Mouse (Mus musculus): ENCODE data around the gene Dnpep. TPM values are rescaled to one million over a fixed set of nuclear protein-coding genes. Genes with fewer than 3 reads are reported as not detected.

The Dnpep gene
- polyA plus RNA-seq, 2 experiments, result 35.6 to 43.4 TPM

- Histone ChIP-seq H3K27me3 (ENCODE audit: control insufficient read depth, insufficient read depth, low read length) (peaks cover 3% of the 10 kb centered on the region; the same call in 1 of the 2 replicates), H3K9ac (replicated peaks) (no peak overlapping the region), H3K27ac (no peak overlapping the region), H3K4me1 (replicated peaks; ENCODE audit: control insufficient read depth in 2 of 2, insufficient read depth in 2 of 2, low read length in 1 of 2) (no peaks in the 10 kb centered on the region), H3K36me3 (replicated peaks; ENCODE audit: control insufficient read depth, insufficient read depth, low read depth) (no peaks in the 10 kb centered on the region), H3K4me2 (ENCODE audit: low read depth) (no peak overlapping the region), H3K4me3 (ENCODE audit: insufficient read depth in 1 of 2, low read depth in 2 of 2, low read length in 2 of 2) (no peak overlapping the region), H3K9me3 (ENCODE audit: control insufficient read depth, low read length) (no peaks in the 10 kb centered on the region)
- no peak for ATAC-seq (ENCODE audit: insufficient read depth)
- WGBS (ENCODE audit: insufficient replicate concordance), result 8% methylated on average over 23 of the region's 23 CpGs
- peak in 1 of 3 experiments; percentile 17 for DNase-seq (ENCODE audit: low read depth in 3 of 3, low spot score in 3 of 3)
- TF ChIP-seq EP300 (IDR thresholded peaks at IDR 0.05; ENCODE audit: low read depth) (no peak), CTCF (IDR thresholded peaks at IDR 0.05; ENCODE audit: low read depth) (no peak)
These were observed 40.3 kb downstream of the Dnpep start for GRCm38 (mm10) chr1:75277195-75278188.

GRCm38 (mm10) chr1:75264091-75264880 is 53.5 kb downstream of the Dnpep start, which contains the start of gene Ptprn:
Gene Ptprn, minus strand, starts transcription at chr1:75264502.
- H3K4me1 ChIP-seq (replicated peaks; ENCODE audit: control insufficient read depth in 2 of 2, insufficient read depth in 2 of 2, low read length in 1 of 2), result no peaks in the 10 kb centered on the region
- H3K27ac ChIP-seq, result no peak within 1 kb of the TSS
- no peak within 1 kb of the TSS for H3K4me2 ChIP-seq (ENCODE audit: low read depth)
- no peak for DNase-seq (ENCODE audit: low read depth in 3 of 3, low spot score in 3 of 3)
- no peaks in the 10 kb centered on the region for H3K36me3 ChIP-seq (replicated peaks; ENCODE audit: control insufficient read depth, insufficient read depth, low read depth)
- no peak within 1 kb of the TSS for H3K4me3 ChIP-seq (ENCODE audit: insufficient read depth in 1 of 2, low read depth in 2 of 2, low read length in 2 of 2)
- no peaks in the 10 kb centered on the region for H3K9me3 ChIP-seq (ENCODE audit: control insufficient read depth, low read length)
- WGBS (ENCODE audit: insufficient replicate concordance), result 10% methylated on average over 32 of the region's 32 CpGs
- ATAC-seq (ENCODE audit: insufficient read depth), result no peak
- TF ChIP-seq CTCF (IDR thresholded peaks at IDR 0.05; ENCODE audit: low read depth) (no peak), EP300 (IDR thresholded peaks at IDR 0.05; ENCODE audit: low read depth) (no peak)
- H3K9ac ChIP-seq (replicated peaks), result no peak within 1 kb of the TSS
- peaks cover 28% of the 10 kb centered on the region for H3K27me3 ChIP-seq (ENCODE audit: control insufficient read depth, insufficient read depth, low read length)

- ATAC-seq (ENCODE audit: insufficient read depth), result no peak
- WGBS (ENCODE audit: insufficient replicate concordance), result 2% methylated on average over 40 of the region's 40 CpGs
- Histone ChIP-seq H3K9ac (replicated peaks) (no peak overlapping the region), H3K4me1 (replicated peaks; ENCODE audit: control insufficient read depth in 2 of 2, insufficient read depth in 2 of 2, low read length in 1 of 2) (no peaks in the 10 kb centered on the region), H3K4me2 (ENCODE audit: low read depth) (no peak overlapping the region), H3K4me3 (ENCODE audit: insufficient read depth in 1 of 2, low read depth in 2 of 2, low read length in 2 of 2) (no peak overlapping the region), H3K9me3 (ENCODE audit: control insufficient read depth, low read length) (no peaks in the 10 kb centered on the region), H3K36me3 (replicated peaks; ENCODE audit: control insufficient read depth, insufficient read depth, low read depth) (no peaks in the 10 kb centered on the region), H3K27ac (no peak overlapping the region), H3K27me3 (ENCODE audit: control insufficient read depth, insufficient read depth, low read length) (peaks cover 28% of the 10 kb centered on the region)
- DNase-seq (ENCODE audit: low read depth in 3 of 3, low spot score in 3 of 3), result peak; percentile 45 to 56 (median 53)
- no peak for TF ChIP-seq CTCF (IDR thresholded peaks at IDR 0.05; ENCODE audit: low read depth)
- TF ChIP-seq EP300 (IDR thresholded peaks at IDR 0.05; ENCODE audit: low read depth), result no peak
These were observed 54.5 kb downstream of the Dnpep start for GRCm38 (mm10) chr1:75262969-75263951.

- TF ChIP-seq CTCF (IDR thresholded peaks at IDR 0.05; ENCODE audit: low read depth) (no peak), EP300 (IDR thresholded peaks at IDR 0.05; ENCODE audit: low read depth) (no peak)
- Histone ChIP-seq H3K4me2 (ENCODE audit: low read depth) (no peak overlapping the region), H3K4me1 (replicated peaks; ENCODE audit: control insufficient read depth in 2 of 2, insufficient read depth in 2 of 2, low read length in 1 of 2) (no peaks in the 10 kb centered on the region), H3K27ac (no peak overlapping the region), H3K27me3 (ENCODE audit: control insufficient read depth, insufficient read depth, low read length) (peaks cover 27% of the 10 kb centered on the region), H3K36me3 (replicated peaks; ENCODE audit: control insufficient read depth, insufficient read depth, low read depth) (no peaks in the 10 kb centered on the region), H3K4me3 (ENCODE audit: insufficient read depth in 1 of 2, low read depth in 2 of 2, low read length in 2 of 2) (no peak overlapping the region), H3K9ac (replicated peaks) (no peak overlapping the region), H3K9me3 (ENCODE audit: control insufficient read depth, low read length) (no peaks in the 10 kb centered on the region)
- ATAC-seq (ENCODE audit: insufficient read depth), result no peak
- no peak for DNase-seq (ENCODE audit: low read depth in 3 of 3, low spot score in 3 of 3)
These were observed 56.5 kb downstream of the Dnpep start for GRCm38 (mm10) chr1:75261278-75261677.

Other genes starting within 250 kb of the Dnpep start
- 1.3 and 2.0 TPM in 2 replicates for gene Nhej1, start 192.8 kb downstream of the Dnpep start, polyA plus RNA-seq (2012; rRNA removed)
- gene Nhej1, start 192.8 kb downstream of the Dnpep start, polyA plus RNA-seq (2014; fragmentation: Nextera tagmentation; extraction: Ambion mirVana), result 5.2 and 7.2 TPM in 2 replicates
- 1.4 and 1.7 TPM in 2 replicates for gene Slc23a3, start 184.1 kb downstream of the Dnpep start, polyA plus RNA-seq (2012; rRNA removed)
- 1.2 TPM in 2 replicates for gene Slc23a3, start 184.1 kb downstream of the Dnpep start, polyA plus RNA-seq (2014; fragmentation: Nextera tagmentation; extraction: Ambion mirVana)
- 29.5 and 33.3 TPM in 2 replicates for gene Cnppd1, start 175.3 kb downstream of the Dnpep start, polyA plus RNA-seq (2012; rRNA removed)
- gene Cnppd1, start 175.3 kb downstream of the Dnpep start, polyA plus RNA-seq (2014; fragmentation: Nextera tagmentation; extraction: Ambion mirVana), result 31.1 and 41.0 TPM in 2 replicates
- 61.8 and 74.5 TPM in 2 replicates for gene Retreg2, start 175.2 kb downstream of the Dnpep start, polyA plus RNA-seq (2012; rRNA removed)
- 45.1 and 58.8 TPM in 2 replicates for gene Retreg2, start 175.2 kb downstream of the Dnpep start, polyA plus RNA-seq (2014; fragmentation: Nextera tagmentation; extraction: Ambion mirVana)
- 35.3 and 43.5 TPM in 2 replicates for gene Zfand2b, start 149.3 kb downstream of the Dnpep start, polyA plus RNA-seq (2012; rRNA removed)
- gene Zfand2b, start 149.3 kb downstream of the Dnpep start, polyA plus RNA-seq (2014; fragmentation: Nextera tagmentation; extraction: Ambion mirVana), result 40.6 and 41.6 TPM in 2 replicates
- gene Abcb6, start 137.6 kb downstream of the Dnpep start, polyA plus RNA-seq (2012; rRNA removed), result 31.4 and 41.4 TPM in 2 replicates
- gene Abcb6, start 137.6 kb downstream of the Dnpep start, polyA plus RNA-seq (2014; fragmentation: Nextera tagmentation; extraction: Ambion mirVana), result 48.9 and 58.5 TPM in 2 replicates
- 6.3 and 7.6 TPM in 2 replicates for gene Ankzf1, start 125.8 kb downstream of the Dnpep start, polyA plus RNA-seq (2012; rRNA removed)
- gene Ankzf1, start 125.8 kb downstream of the Dnpep start, polyA plus RNA-seq (2014; fragmentation: Nextera tagmentation; extraction: Ambion mirVana), result 4.8 and 7.2 TPM in 2 replicates
- gene Atg9a, start 125.8 kb downstream of the Dnpep start, polyA plus RNA-seq (2012; rRNA removed), result 17.4 and 23.6 TPM in 2 replicates
- 16.4 and 18.3 TPM in 2 replicates for gene Atg9a, start 125.8 kb downstream of the Dnpep start, polyA plus RNA-seq (2014; fragmentation: Nextera tagmentation; extraction: Ambion mirVana)
- 4.0 and 4.9 TPM in 2 replicates for gene Glb1l, start 107.2 kb downstream of the Dnpep start, polyA plus RNA-seq (2012; rRNA removed)
- gene Glb1l, start 107.2 kb downstream of the Dnpep start, polyA plus RNA-seq (2014; fragmentation: Nextera tagmentation; extraction: Ambion mirVana), result 3.2 and 4.3 TPM in 2 replicates
- 76.3 and 93.3 TPM in 2 replicates for gene Stk16, start 107.2 kb downstream of the Dnpep start, polyA plus RNA-seq (2012; rRNA removed)
- 61.8 and 66.1 TPM in 2 replicates for gene Stk16, start 107.2 kb downstream of the Dnpep start, polyA plus RNA-seq (2014; fragmentation: Nextera tagmentation; extraction: Ambion mirVana)
- gene Tuba4a, start 98.1 kb downstream of the Dnpep start, polyA plus RNA-seq (2012; rRNA removed), result 155 and 168 TPM in 2 replicates
- gene Tuba4a, start 98.1 kb downstream of the Dnpep start, polyA plus RNA-seq (2014; fragmentation: Nextera tagmentation; extraction: Ambion mirVana), result 346 and 362 TPM in 2 replicates
- gene A630095N17Rik, start 85.9 kb downstream of the Dnpep start, polyA plus RNA-seq (2012; rRNA removed), result not detected in 2 replicates
- 0.22 TPM in 1 of 2 replicates, not detected in the other for gene A630095N17Rik, start 85.9 kb downstream of the Dnpep start, polyA plus RNA-seq (2014; fragmentation: Nextera tagmentation; extraction: Ambion mirVana)
- 17.6 and 21.1 TPM in 2 replicates for gene Dnajb2, start 81.6 kb downstream of the Dnpep start, polyA plus RNA-seq (2012; rRNA removed)
- gene Dnajb2, start 81.6 kb downstream of the Dnpep start, polyA plus RNA-seq (2014; fragmentation: Nextera tagmentation; extraction: Ambion mirVana), result 11.1 and 12.5 TPM in 2 replicates
- 0.26 and 0.28 TPM in 2 replicates for gene Ptprn, start 53.5 kb downstream of the Dnpep start, polyA plus RNA-seq (2012; rRNA removed)
- 0.08 and 0.17 TPM in 2 replicates for gene Ptprn, start 53.5 kb downstream of the Dnpep start, polyA plus RNA-seq (2014; fragmentation: Nextera tagmentation; extraction: Ambion mirVana)
- gene Resp18, start 39.6 kb downstream of the Dnpep start, polyA plus RNA-seq (2012; rRNA removed), result not detected in 2 replicates
- gene Resp18, start 39.6 kb downstream of the Dnpep start, polyA plus RNA-seq (2014; fragmentation: Nextera tagmentation; extraction: Ambion mirVana), result not detected in 2 replicates
- 1.1 TPM in 2 replicates for gene Des, start 42.3 kb upstream of the Dnpep start, polyA plus RNA-seq (2012; rRNA removed)
- 1.4 and 2.1 TPM in 2 replicates for gene Des, start 42.3 kb upstream of the Dnpep start, polyA plus RNA-seq (2014; fragmentation: Nextera tagmentation; extraction: Ambion mirVana)
- gene Speg, start 57.3 kb upstream of the Dnpep start, polyA plus RNA-seq (2012; rRNA removed), result 8.4 and 8.5 TPM in 2 replicates
- 8.4 and 9.5 TPM in 2 replicates for gene Speg, start 57.3 kb upstream of the Dnpep start, polyA plus RNA-seq (2014; fragmentation: Nextera tagmentation; extraction: Ambion mirVana)
- gene Gmppa, start 117.9 kb upstream of the Dnpep start, polyA plus RNA-seq (2012; rRNA removed), result 34.3 and 38.2 TPM in 2 replicates
- 22.8 and 31.1 TPM in 2 replicates for gene Gmppa, start 117.9 kb upstream of the Dnpep start, polyA plus RNA-seq (2014; fragmentation: Nextera tagmentation; extraction: Ambion mirVana)
- 0.03 TPM in 2 replicates for gene Asic4, start 132.4 kb upstream of the Dnpep start, polyA plus RNA-seq (2012; rRNA removed)
- gene Asic4, start 132.4 kb upstream of the Dnpep start, polyA plus RNA-seq (2014; fragmentation: Nextera tagmentation; extraction: Ambion mirVana), result not detected in 2 replicates
- 5.0 and 5.2 TPM in 2 replicates for gene Chpf, start 161.3 kb upstream of the Dnpep start, polyA plus RNA-seq (2012; rRNA removed)
- gene Chpf, start 161.3 kb upstream of the Dnpep start, polyA plus RNA-seq (2014; fragmentation: Nextera tagmentation; extraction: Ambion mirVana), result 2.8 and 3.6 TPM in 2 replicates
- gene Tmem198, start 161.5 kb upstream of the Dnpep start, polyA plus RNA-seq (2012; rRNA removed), result 0.13 and 0.18 TPM in 2 replicates
- gene Tmem198, start 161.5 kb upstream of the Dnpep start, polyA plus RNA-seq (2014; fragmentation: Nextera tagmentation; extraction: Ambion mirVana), result 0.09 TPM in 1 of 2 replicates, not detected in the other
- gene Obsl1, start 188.5 kb upstream of the Dnpep start, polyA plus RNA-seq (2012; rRNA removed), result 7.7 and 9.7 TPM in 2 replicates
- gene Obsl1, start 188.5 kb upstream of the Dnpep start, polyA plus RNA-seq (2014; fragmentation: Nextera tagmentation; extraction: Ambion mirVana), result 5.3 and 6.8 TPM in 2 replicates
- gene Inha, start 189.1 kb upstream of the Dnpep start, polyA plus RNA-seq (2012; rRNA removed), result 1.3 and 1.8 TPM in 2 replicates
- gene Inha, start 189.1 kb upstream of the Dnpep start, polyA plus RNA-seq (2014; fragmentation: Nextera tagmentation; extraction: Ambion mirVana), result 0.17 and 0.28 TPM in 2 replicates
- 5.8 and 5.9 TPM in 2 replicates for gene Stk11ip, start 203.5 kb upstream of the Dnpep start, polyA plus RNA-seq (2012; rRNA removed)
- 3.4 and 4.2 TPM in 2 replicates for gene Stk11ip, start 203.5 kb upstream of the Dnpep start, polyA plus RNA-seq (2014; fragmentation: Nextera tagmentation; extraction: Ambion mirVana)
- gene Slc4a3, start 228.3 kb upstream of the Dnpep start, polyA plus RNA-seq (2012; rRNA removed), result 1.2 and 1.4 TPM in 2 replicates
- 0.44 and 0.77 TPM in 2 replicates for gene Slc4a3, start 228.3 kb upstream of the Dnpep start, polyA plus RNA-seq (2014; fragmentation: Nextera tagmentation; extraction: Ambion mirVana)

Measured in liver, embryonic 14.5 days (tissue).